ENCODE assay signal across 11 mouse cellular contexts in genomic region chr12:94509855-94510254, GRCm38 (mm10).
A peak's percentile ranks its signal among the peaks of the same experiment; 100 is the strongest.
DNase-seq lines count a peak whose midpoint lies in the region; ATAC-seq and TF ChIP-seq lines count a peak whose summit lies in the region.
"Had no signal": no experiment of that assay in that cellular context is flagged by ENCODE, and none has a peak within 500 bp of the region (broad histone marks: within the 10 kb centered on the region; RNA-seq: fewer than 3 reads in every experiment).

No protein-coding gene starts in this region.

- DNase-seq in adrenal gland, postnatal 10 days = peak; percentile 9
- DNase-seq in adrenal gland, adult 18-20 months (ENCODE audit: low spot score in 2 of 2) = no peak
- peak; percentile 13 for DNase-seq in lung, postnatal 0 days (ENCODE audit: low spot score)
- no peak for DNase-seq in lung, postnatal 25 days (ENCODE audit: low spot score)
- DNase-seq in embryo, embryonic 10.5 days (ENCODE audit: low spot score) = peak; percentile 25
- peak; percentile 22 to 45 for DNase-seq in kidney, postnatal 4 days
- DNase-seq in gastrocnemius, postnatal 10 days = no peak
- DNase-seq: heart, adult 11 months had no signal

- ATAC-seq in lung, postnatal 0 days = peak; percentile 33; the same call in 1 of the 2 replicates
- ATAC-seq in intestine, embryonic 16.5 days = no peak

- no peak overlapping the region for H3K9ac ChIP-seq in lung, postnatal 0 days (replicated peaks; ENCODE audit: low read depth)
- no peak overlapping the region for H3K9ac ChIP-seq in intestine, embryonic 16.5 days (ENCODE audit: low read depth, low read length)
- H3K9ac ChIP-seq: neural tube, embryonic 13.5 days had no signal

- H3K4me1 ChIP-seq in lung, postnatal 0 days (ENCODE audit: insufficient read depth, low read depth, low read length) = no peaks in the 10 kb centered on the region
- H3K4me1 ChIP-seq in intestine, embryonic 16.5 days (ENCODE audit: control insufficient read depth, insufficient read depth, low read length) = no peaks in the 10 kb centered on the region

- TF ChIP-seq CTCF in lung, postnatal 0 days (IDR thresholded peaks at IDR 0.05) = no peak

- H3K4me2 ChIP-seq in lung, postnatal 0 days (replicated peaks; ENCODE audit: low read depth, low read length) = no peak overlapping the region
- no peak overlapping the region for H3K4me2 ChIP-seq in intestine, embryonic 16.5 days (ENCODE audit: low read depth, low read length)
- H3K4me2 ChIP-seq: neural tube, embryonic 13.5 days had no signal

- no peak overlapping the region for H3K27ac ChIP-seq in lung, postnatal 0 days (ENCODE audit: low read length)
- no peak overlapping the region for H3K27ac ChIP-seq in intestine, embryonic 16.5 days (ENCODE audit: low read length)
- H3K27ac ChIP-seq: neural tube, embryonic 13.5 days had no signal

- no peak for TF ChIP-seq EP300 in lung, postnatal 0 days (IDR thresholded peaks at IDR 0.05)

- no peaks in the 10 kb centered on the region for H3K36me3 ChIP-seq in lung, postnatal 0 days (ENCODE audit: insufficient read depth, low read length)
- no peaks in the 10 kb centered on the region for H3K36me3 ChIP-seq in intestine, embryonic 16.5 days (ENCODE audit: control insufficient read depth, insufficient read depth, low read length)
- H3K36me3 ChIP-seq: neural tube, embryonic 13.5 days had no signal

- 32% methylated on average over 5 of the region's 5 CpGs for WGBS in lung, postnatal 0 days
- 24% methylated on average over 5 of the region's 5 CpGs for WGBS in intestine, embryonic 16.5 days

- no peak overlapping the region for H3K4me3 ChIP-seq in lung, postnatal 0 days (ENCODE audit: low read depth, low read length)
- no peak overlapping the region for H3K4me3 ChIP-seq in intestine, embryonic 16.5 days (ENCODE audit: low read length)
- H3K4me3 ChIP-seq: erythroblast, embryonic 14.5 days; neural tube, embryonic 13.5 days had no signal

- no peaks in the 10 kb centered on the region for H3K27me3 ChIP-seq in lung, postnatal 0 days (replicated peaks; ENCODE audit: insufficient read depth, low read length)
- H3K27me3 ChIP-seq in intestine, embryonic 16.5 days (replicated peaks; ENCODE audit: control insufficient read depth, insufficient read depth, low read length) = no peaks in the 10 kb centered on the region
- H3K27me3 ChIP-seq: neural tube, embryonic 13.5 days had no signal

- no peaks in the 10 kb centered on the region for H3K9me3 ChIP-seq in lung, postnatal 0 days (ENCODE audit: low read length)
- H3K9me3 ChIP-seq in intestine, embryonic 16.5 days (ENCODE audit: control insufficient read depth, low read length) = no peaks in the 10 kb centered on the region
- H3K9me3 ChIP-seq: neural tube, embryonic 13.5 days had no signal

Comparison
In these comparisons a context has a peak if more than half of its experiments do, and no peak if none do; other contexts are left out.
1. DNase-seq: peak in adrenal gland, postnatal 10 days (single experiment), lung, postnatal 0 days (single experiment), embryo, embryonic 10.5 days (single experiment) and kidney, postnatal 4 days (2 of 2); none in adrenal gland, adult 18-20 months (0 of 2), lung, postnatal 25 days (single experiment) and gastrocnemius, postnatal 10 days (single experiment).